Mouse (Mus musculus) megakaryocyte-erythroid progenitor cell, adult 5 weeks (primary cell): Measurements from ENCODE around the gene Ugt1a9. TPM values are rescaled to one million over a fixed set of nuclear protein-coding genes. Genes with fewer than 3 reads are reported as not detected.

ENCODE experiments used
- polyA plus RNA-seq: library from polyadenylated mRNA; stranded (reverse); fragments of >175 nt; gene quantifications from 2 replicates; pipeline ENCODE4 v1.2.3, GENCODE M21; 2012

Gene Ugt1a9
- polyA plus RNA-seq = not detected in 2 replicates

DNA sequence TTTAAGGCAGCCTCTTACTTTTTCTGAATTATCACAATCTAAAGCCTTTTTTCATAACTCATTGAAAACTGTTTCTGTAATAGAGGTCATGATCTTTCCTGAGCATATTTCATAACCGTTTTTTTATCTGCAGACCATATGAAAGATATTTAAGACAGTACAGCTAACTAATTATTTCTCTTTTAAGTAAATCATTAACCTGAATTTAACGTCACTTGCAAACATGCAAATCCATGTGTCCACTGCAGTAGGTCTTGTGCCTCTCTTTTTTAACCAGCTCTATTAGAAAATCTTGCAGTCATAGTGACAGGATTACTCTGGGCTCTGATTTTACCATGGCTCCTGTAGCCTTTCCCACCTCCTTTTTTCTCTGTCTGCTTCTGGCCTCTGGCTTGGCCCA lies at the start of gene Ugt1a9:
Ugt1a9 (plus strand) TSS at position 306 of the 400 bp plus-strand sequence.

DNA sequence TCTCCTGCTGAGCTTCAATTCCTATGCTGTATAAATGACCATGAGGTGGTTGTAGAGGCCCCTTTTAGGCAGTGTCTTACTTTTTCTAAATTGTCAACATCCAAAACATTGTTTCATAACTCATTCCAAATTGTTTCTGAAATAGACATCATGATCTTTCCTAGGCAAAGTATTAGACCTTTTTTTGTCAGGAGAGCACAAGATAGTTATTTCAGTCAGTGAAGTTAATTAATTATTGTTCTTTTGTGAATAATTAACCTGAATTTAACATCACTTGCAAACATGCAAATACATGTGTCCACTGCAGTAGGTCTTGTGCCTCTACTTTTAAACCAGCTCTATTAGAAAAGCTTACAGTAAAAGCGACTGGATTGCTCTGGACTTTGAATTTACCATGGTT lies 15.5 kb upstream of the Ugt1a9 start, which contains the start of gene Ugt1a10:
Ugt1a10 (plus strand) TSS at position 301 of the 400 bp plus-strand sequence.

DNA sequence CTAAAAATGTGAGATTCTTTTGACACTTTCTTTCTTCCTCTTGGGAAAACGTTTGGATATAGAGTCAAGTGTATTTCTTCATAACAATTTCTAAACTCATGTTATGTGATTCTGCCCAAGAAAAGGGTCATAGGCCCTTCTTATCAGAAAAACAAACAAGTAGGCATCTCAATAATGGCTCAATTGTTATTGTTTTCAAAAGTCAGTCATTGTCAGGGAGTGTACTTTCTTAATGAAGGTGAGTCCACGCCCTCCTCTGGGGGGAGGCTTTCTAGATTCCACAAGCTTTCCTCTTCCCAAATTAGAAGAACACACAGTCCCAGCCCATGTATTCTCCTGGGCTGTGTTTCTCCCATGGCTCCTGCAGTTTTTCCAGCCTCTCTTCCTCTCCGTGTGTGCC lies 16.9 kb downstream of the Ugt1a9 start, which contains the start of gene Ugt1a8:
Ugt1a8 (plus strand) TSS at position 301 of the 400 bp plus-strand sequence.

DNA sequence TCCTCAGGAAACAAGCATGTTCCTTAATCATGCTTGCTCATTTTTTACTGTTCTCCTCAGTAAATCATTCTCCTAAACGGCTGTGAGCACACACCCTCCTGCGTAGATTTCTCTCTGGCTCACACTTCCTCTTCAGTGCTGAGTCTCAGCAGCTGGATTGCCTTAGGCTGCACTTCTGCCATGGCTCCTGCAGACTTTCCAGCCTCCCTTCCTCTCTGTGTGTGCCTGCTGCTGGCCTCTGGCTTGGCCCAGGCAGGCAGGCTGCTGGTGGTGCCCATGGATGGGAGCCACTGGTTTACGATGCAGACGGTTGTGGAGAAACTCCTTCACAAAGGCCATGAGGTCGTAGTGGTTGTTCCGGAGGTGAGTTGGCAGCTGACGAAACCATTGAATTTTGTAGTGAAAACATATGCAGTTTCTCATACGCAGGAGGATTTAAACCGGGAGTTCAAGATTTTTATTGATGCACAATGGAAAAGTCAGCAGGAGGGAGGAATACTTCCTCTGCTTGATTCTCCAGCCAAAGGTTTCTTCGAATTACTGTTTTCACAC lies 24.4 kb downstream of the Ugt1a9 start, which contains the start of gene Ugt1a7c:
Ugt1a7c (plus strand) TSS at position 122 of the 552 bp plus-strand sequence.

DNA sequence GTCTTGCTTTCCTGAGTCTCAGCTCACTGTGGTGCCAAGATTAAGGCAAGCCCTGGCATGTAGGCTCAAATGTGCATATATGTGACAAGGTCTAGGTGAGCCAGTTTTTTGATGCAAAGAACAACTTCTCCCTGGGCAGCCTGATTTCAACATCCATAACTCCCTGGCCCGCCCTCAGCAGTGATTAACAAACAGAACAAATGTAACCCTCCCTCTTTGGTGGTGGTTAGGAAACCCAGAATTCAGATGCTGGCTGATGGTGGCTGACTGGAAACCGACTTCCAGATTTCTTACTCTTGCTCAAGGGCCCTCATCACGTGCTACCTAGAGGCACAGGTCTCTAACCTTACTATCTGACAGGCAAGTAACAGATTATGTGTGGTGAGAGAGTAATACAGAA lies 32.4 kb downstream of the Ugt1a9 start, which contains the start of gene Ugt1a6b:
Ugt1a6b (plus strand) TSS at position 234 of the 400 bp plus-strand sequence.

GRCm38 (mm10) chr1:88134457-88135011 lies 63.9 kb downstream of the Ugt1a9 start, which contains the start of gene Ugt1a6a:
TSS of gene Ugt1a6a (plus strand) at chr1:88134809.

DNA sequence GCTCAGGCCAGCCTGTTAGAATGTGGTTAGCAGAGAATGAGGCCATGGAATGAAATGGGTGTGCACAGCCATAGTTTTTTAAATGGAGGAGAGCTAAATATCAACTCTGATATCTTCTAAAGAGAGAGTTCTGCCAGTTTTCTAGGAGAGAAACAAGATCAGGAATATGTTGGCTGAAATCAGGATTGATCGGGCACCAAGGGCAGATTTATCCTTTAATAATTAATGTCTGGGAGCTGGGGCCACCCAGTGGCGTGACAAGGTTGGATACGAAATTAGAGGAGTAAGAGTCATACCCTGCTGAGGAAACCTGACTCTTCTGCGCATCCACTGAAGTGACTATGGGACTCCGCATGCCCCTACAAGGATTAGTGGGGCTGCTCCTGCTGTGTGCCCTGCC lies 95.1 kb downstream of the Ugt1a9 start, which contains the start of gene Ugt1a5:
Ugt1a5 (plus strand) TSS at position 302 of the 400 bp plus-strand sequence.

DNA sequence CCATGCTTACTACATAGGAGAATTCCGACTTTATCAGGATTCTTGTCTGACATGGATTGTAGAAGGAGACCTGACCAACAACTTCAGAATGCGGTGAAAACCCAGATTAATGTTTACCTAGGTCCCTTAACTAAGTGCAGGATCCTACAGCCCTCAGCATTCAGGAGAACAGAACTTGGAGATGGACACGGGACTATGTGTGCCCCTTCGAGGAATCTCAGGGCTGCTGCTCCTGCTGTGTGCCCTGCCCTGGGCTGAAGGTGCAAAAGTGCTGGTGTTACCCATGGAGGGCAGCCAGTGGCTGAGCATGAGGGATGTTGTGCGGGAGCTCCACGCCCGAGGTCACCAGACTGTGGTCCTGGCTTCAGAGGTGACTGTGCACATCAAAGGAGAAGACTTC lies 129.9 kb downstream of the Ugt1a9 start, which contains the start of gene Ugt1a2:
Ugt1a2 (plus strand) TSS at position 146 of the 400 bp plus-strand sequence.

GRCm38 (mm10) chr1:88205294-88205922 lies 134.8 kb downstream of the Ugt1a9 start, which contains the start of gene Dnajb3:
TSS of gene Dnajb3 (minus strand) at chr1:88205782.

GRCm38 (mm10) chr1:88211812-88212211 lies 141.2 kb downstream of the Ugt1a9 start, which contains the start of gene Ugt1a1:
TSS of gene Ugt1a1 (plus strand) at chr1:88211959.

GRCm38 (mm10) chr1:88226670-88227379 lies 156.2 kb downstream of the Ugt1a9 start, which contains the start of gene Mroh2a:
TSS of gene Mroh2a (plus strand) at chr1:88226986.

Other genes starting within 250 kb of the Ugt1a9 start
- 20.3 and 21.1 TPM in 2 replicates for gene Dgkd, start 217.5 kb upstream of the Ugt1a9 start, polyA plus RNA-seq
- gene Usp40, start 62.2 kb upstream of the Ugt1a9 start, polyA plus RNA-seq = 0.50 and 0.74 TPM in 2 replicates
- gene Ugt1a10, start 15.4 kb upstream of the Ugt1a9 start, polyA plus RNA-seq = 0.10 TPM in 1 of 2 replicates, not detected in the other
- not detected in 2 replicates for gene Ugt1a8, start 17.0 kb downstream of the Ugt1a9 start, polyA plus RNA-seq
- 3.4 and 6.4 TPM in 2 replicates for gene Ugt1a7c, start 24.3 kb downstream of the Ugt1a9 start, polyA plus RNA-seq
- gene Ugt1a6b, start 32.5 kb downstream of the Ugt1a9 start, polyA plus RNA-seq = not detected in 2 replicates
- gene Ugt1a6a, start 64.0 kb downstream of the Ugt1a9 start, polyA plus RNA-seq = 0.02 and 0.13 TPM in 2 replicates
- not detected in 2 replicates for gene Ugt1a5, start 95.2 kb downstream of the Ugt1a9 start, polyA plus RNA-seq
- gene Ugt1a2, start 129.8 kb downstream of the Ugt1a9 start, polyA plus RNA-seq = not detected in 2 replicates
- 1.3 and 2.8 TPM in 2 replicates for gene Dnajb3, start 135.0 kb downstream of the Ugt1a9 start, polyA plus RNA-seq
- gene Ugt1a1, start 141.2 kb downstream of the Ugt1a9 start, polyA plus RNA-seq = not detected in 2 replicates
- gene Mroh2a, start 156.2 kb downstream of the Ugt1a9 start, polyA plus RNA-seq = 0.02 TPM in 2 replicates
- gene Hjurp, start 206.8 kb downstream of the Ugt1a9 start, polyA plus RNA-seq = 26.4 and 33.5 TPM in 2 replicates
- gene Trpm8, start 206.9 kb downstream of the Ugt1a9 start, polyA plus RNA-seq = not detected in 2 replicates